Mouse (Mus musculus) bone marrow, adult 2 months (tissue): Measurements from ENCODE around the gene Zfp346.

Source experiments
- CTCF ChIP-seq: fragments of 200-500 bp; IDR thresholded peaks from 2 replicates; pipeline ENCODE4 v1.5.1; 2011; ENCODE audit warnings: low read length, control low read depth; ENCODE audit not compliant: control insufficient read depth, insufficient read depth
- POLR2A ChIP-seq: fragments of 200-500 bp; IDR thresholded peaks from 2 replicates; pipeline ENCODE4 v1.6.1; 2011; ENCODE audit warnings: low read depth, mild to moderate bottlenecking, control low read depth, low read length, borderline replicate concordance; ENCODE audit not compliant: control insufficient read depth

DNA sequence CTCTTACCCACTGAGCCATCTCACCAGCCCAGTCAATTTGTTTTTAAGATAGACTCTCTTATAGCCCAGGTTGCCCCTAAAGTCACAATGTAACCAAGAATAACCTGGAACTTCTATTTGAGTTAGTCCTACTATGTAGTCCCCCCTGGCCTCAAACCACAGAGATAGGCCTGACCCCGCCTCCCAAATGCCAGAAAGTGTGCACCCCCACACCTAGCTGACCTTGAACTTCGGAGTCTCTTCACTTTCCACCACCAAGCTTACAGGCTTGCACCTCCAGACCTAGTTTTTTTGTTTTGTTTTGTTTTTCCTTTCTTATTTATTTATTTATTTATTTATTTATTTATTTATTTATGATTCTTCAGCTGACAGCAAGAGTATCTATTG lies 76.7 kb downstream of the Zfp346 start:
- TF ChIP-seq CTCF (no peak), POLR2A (no peak)
